Comparison of ENCODE assay signal across 1 mouse cellular context in the genomic region with DNA sequence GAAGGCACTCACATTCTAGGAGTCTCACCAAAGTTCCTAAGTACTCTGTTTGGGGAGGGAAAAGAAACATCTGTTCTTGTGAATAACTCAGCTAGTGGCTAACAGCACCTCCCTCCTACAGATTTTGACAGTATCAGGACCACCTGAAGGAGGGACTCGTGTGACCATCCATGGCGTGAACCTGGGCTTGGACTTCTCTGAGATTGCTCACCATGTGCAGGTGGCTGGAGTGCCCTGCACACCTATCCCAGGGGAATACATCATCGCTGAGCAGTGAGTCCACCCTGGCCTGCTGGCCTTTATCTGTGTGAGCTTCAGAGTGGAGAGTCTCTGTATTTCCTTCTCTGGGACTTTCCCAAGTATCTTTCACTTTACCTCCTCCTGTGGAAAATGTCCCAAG.
TF ChIP-seq lines count a peak whose summit lies in the region.

No protein-coding gene starts in this region.

TF ChIP-seq in CH12.LX, 34 proteins besides CTCF, POLR2A, EP300 and RAD21 (continued from another document):
- no peak; the same call in 1 of the 2 replicates for TF ChIP-seq IRF4 (IDR thresholded peaks at IDR 0.05; ENCODE audit: low read depth, low read length)
- peak; percentile 48; the same call in 1 of the 2 replicates for TF ChIP-seq TCF12 (IDR thresholded peaks at IDR 0.05; ENCODE audit: low read depth, low read length)
- no peak for TF ChIP-seq SMC3 (IDR thresholded peaks at IDR 0.05; ENCODE audit: low read depth, low read length)
- TF ChIP-seq ELF1 (IDR thresholded peaks at IDR 0.05; ENCODE audit: low read depth, low read length) = no peak
- TF ChIP-seq BHLHE40 (IDR thresholded peaks at IDR 0.05; ENCODE audit: low read depth, low read length) = peak; percentile 66
- TF ChIP-seq MAX (IDR thresholded peaks at IDR 0.05; ENCODE audit: low read length) = no peak
